Mouse (Mus musculus) intestine, embryonic 14.5 days (tissue): ENCODE data around the gene Shisal1. TPM values are rescaled to one million over a fixed set of nuclear protein-coding genes. Genes with fewer than 3 reads are reported as not detected.

Experiments used
- ATAC-seq: fragments of 200-750 bp; cut with Nextera tagmentation; replicated peaks from 2 replicates; pipeline ENCODE4 v1.8.0; 2017; ENCODE audit warnings: low read depth, moderate number of reproducible peaks, moderate TSS enrichment, moderate library complexity; ENCODE audit not compliant: low FRiP score, low TSS enrichment
- DNase-seq: peaks from one replicate; pipeline ENCODE4 v3.0.0-alpha.2; 2018; ENCODE audit warnings: low spot score
- H3K27ac ChIP-seq: fragments of 300-500 bp; sonication (generic); 2 replicates; pipeline ENCODE4 v1.5.1; 2014; ENCODE audit warnings: low read depth, mild to moderate bottlenecking, control low read depth
- H3K27me3 ChIP-seq: fragments of 300-500 bp; sonication (generic); replicated peaks from 2 replicates; pipeline ENCODE4 v1.6.1; 2014; ENCODE audit warnings: low read length, control low read depth; ENCODE audit not compliant: control insufficient read depth, insufficient read depth
- H3K36me3 ChIP-seq: fragments of 300-500 bp; sonication (generic); 2 replicates; pipeline ENCODE4 v1.6.1; 2014; ENCODE audit warnings: low read length, control low read depth; ENCODE audit not compliant: control insufficient read depth, insufficient read depth
- H3K4me1 ChIP-seq: fragments of 300-500 bp; sonication (generic); replicated peaks from 2 replicates; pipeline ENCODE4 v1.6.1; 2014; ENCODE audit warnings: low read length, control low read depth, mixed read lengths; ENCODE audit not compliant: control insufficient read depth, insufficient read depth
- H3K4me2 ChIP-seq: fragments of 300-500 bp; sonication (generic); 2 replicates; pipeline ENCODE4 v1.6.1; 2014; ENCODE audit warnings: low read length
- H3K4me3 ChIP-seq: fragments of 300-500 bp; sonication (generic); 2 replicates; pipeline ENCODE4 v1.5.1; 2014; ENCODE audit warnings: low read depth, low read length, control low read depth, mixed read lengths
- H3K9ac ChIP-seq: fragments of 300-500 bp; sonication (generic); 2 replicates; pipeline ENCODE4 v1.6.1; 2014; ENCODE audit warnings: mild to moderate bottlenecking, low read length
- H3K9me3 ChIP-seq: fragments of 300-500 bp; sonication (generic); 2 replicates; pipeline ENCODE4 v1.6.1; 2016; ENCODE audit warnings: low read length, control low read depth; ENCODE audit not compliant: control insufficient read depth
- WGBS: fragments of 180-500 bp; shearing (Covaris S2); extraction: QIAGEN DNeasy Blood & Tissue Kit; methylation state at CpG from one replicate; pipeline ENCODE4 v1.1.7; 2014; 5-methylcytosine and 5-hydroxymethylcytosine counted together
- polyA plus RNA-seq: library from polyadenylated mRNA; unstranded; fragments of >200 nt; fragmentation: Nextera tagmentation; extraction: Ambion mirVana; gene quantifications from 2 replicates; pipeline ENCODE4 v1.2.1, GENCODE M21; 2014

Shisal1 gene
- polyA plus RNA-seq, 1 experiment from 2014 or later: 2.6 TPM

DNA sequence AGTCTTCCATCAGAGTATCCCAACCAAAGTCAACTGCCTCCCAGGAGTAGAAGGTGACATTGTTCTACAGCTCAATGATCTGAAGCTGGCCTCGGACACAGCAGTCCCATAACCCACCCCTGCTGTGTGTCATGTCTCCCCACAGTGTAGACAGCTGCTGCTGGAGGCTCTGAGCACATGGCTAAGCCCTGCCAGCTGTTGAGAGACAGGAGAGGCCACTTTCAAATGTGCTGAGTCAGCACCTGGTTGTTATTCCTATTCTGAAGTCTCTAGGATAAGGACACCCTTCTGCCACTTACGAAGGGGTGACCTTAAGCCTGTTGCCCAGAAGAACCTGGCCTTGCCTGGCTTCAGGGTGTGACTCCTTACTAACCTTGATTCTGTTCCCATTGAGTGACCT, 14.5 kb upstream of the Shisal1 start:
- no peak overlapping the region for H3K27ac ChIP-seq
- DNase-seq: no peak
- no peak overlapping the region for H3K4me2 ChIP-seq
- no peak overlapping the region for H3K4me3 ChIP-seq
- H3K4me1 ChIP-seq: 0 out of 2 replicates have a peak, but pooled peaks cover 3% of the 10 kb centered on the region
- H3K9ac ChIP-seq: no peak overlapping the region
- 84% methylated on average over 2 of the region's 2 CpGs for WGBS
- no peak for ATAC-seq
- H3K9me3 ChIP-seq: no peaks in the 10 kb centered on the region
- no peaks in the 10 kb centered on the region for H3K36me3 ChIP-seq
- no peaks in the 10 kb centered on the region for H3K27me3 ChIP-seq

- no peak overlapping the region for H3K27ac ChIP-seq
- H3K4me3 ChIP-seq: no peak overlapping the region
- H3K4me1 ChIP-seq: no peaks in the 10 kb centered on the region
- ATAC-seq (no peak), DNase-seq (no peak)
- H3K36me3 ChIP-seq: no peaks in the 10 kb centered on the region
- 80% methylated on average over 6 of the region's 6 CpGs for WGBS
- no peak overlapping the region for H3K9ac ChIP-seq
- H3K27me3 ChIP-seq: no peaks in the 10 kb centered on the region
- H3K9me3 ChIP-seq: no peaks in the 10 kb centered on the region
- H3K4me2 ChIP-seq: no peak overlapping the region
These were observed 12.1 kb upstream of the Shisal1 start for GRCm38 (mm10) chr15:84458983-84459382.

DNA sequence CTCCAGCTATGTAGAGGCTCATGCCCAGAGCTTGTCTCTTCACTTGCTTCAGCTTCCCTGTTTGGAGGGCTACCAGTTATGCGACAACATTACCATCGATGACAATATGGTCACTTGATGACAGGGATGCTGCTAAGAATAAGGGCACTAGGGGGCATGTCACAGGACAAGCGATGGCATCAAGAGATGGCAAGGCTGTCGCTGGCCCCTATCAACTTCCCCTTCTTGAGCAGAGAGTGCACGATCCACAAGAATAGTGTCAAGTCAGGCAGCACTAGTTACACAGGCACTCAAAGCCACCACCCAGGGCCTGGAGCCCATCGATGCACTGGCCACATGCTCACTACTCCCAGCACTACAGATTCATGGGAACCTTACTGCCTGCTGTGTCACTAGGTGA, 8.4 kb upstream of the Shisal1 start:
- H3K9ac ChIP-seq: no peak overlapping the region
- DNase-seq: no peak
- 92% methylated on average over 6 of the region's 6 CpGs for WGBS
- no peak overlapping the region for H3K27ac ChIP-seq
- H3K4me2 ChIP-seq: no peak overlapping the region
- H3K27me3 ChIP-seq: no peaks in the 10 kb centered on the region
- no peak for ATAC-seq
- no peaks in the 10 kb centered on the region for H3K36me3 ChIP-seq
- peaks cover 7% of the 10 kb centered on the region; the same call in 1 of the 2 replicates for H3K4me1 ChIP-seq
- H3K9me3 ChIP-seq: no peaks in the 10 kb centered on the region
- no peak overlapping the region for H3K4me3 ChIP-seq

- H3K9ac ChIP-seq: no peak overlapping the region
- no peak overlapping the region for H3K27ac ChIP-seq
- no peaks in the 10 kb centered on the region for H3K9me3 ChIP-seq
- WGBS: 63% methylated on average over 2 of the region's 2 CpGs
- ATAC-seq (no peak), DNase-seq (no peak)
- peaks cover 8% of the 10 kb centered on the region; the same call in 1 of the 2 replicates for H3K4me1 ChIP-seq
- no peak overlapping the region for H3K4me2 ChIP-seq
- peaks cover 9% of the 10 kb centered on the region for H3K27me3 ChIP-seq
- H3K4me3 ChIP-seq: no peak overlapping the region
- no peaks in the 10 kb centered on the region for H3K36me3 ChIP-seq
These were observed 6.2 kb upstream of the Shisal1 start for GRCm38 (mm10) chr15:84453091-84453490.

GRCm38 (mm10) chr15:84450441-84451183, 3.7 kb upstream of the Shisal1 start:
- DNase-seq: peak; percentile 74
- H3K9ac ChIP-seq: no peak overlapping the region
- no peak overlapping the region for H3K27ac ChIP-seq
- H3K4me2 ChIP-seq: peak overlapping the region; percentile 42
- no peaks in the 10 kb centered on the region for H3K9me3 ChIP-seq
- H3K27me3 ChIP-seq: peaks cover 29% of the 10 kb centered on the region
- H3K36me3 ChIP-seq: no peaks in the 10 kb centered on the region
- WGBS: 1% methylated on average over 21 of the region's 21 CpGs
- H3K4me1 ChIP-seq: peaks cover 10% of the 10 kb centered on the region; the same call in 1 of the 2 replicates
- peak overlapping the region; percentile 8; the same call in 1 of the 2 replicates for H3K4me3 ChIP-seq
- ATAC-seq: peak; percentile 45; the same call in 1 of the 2 replicates

DNA sequence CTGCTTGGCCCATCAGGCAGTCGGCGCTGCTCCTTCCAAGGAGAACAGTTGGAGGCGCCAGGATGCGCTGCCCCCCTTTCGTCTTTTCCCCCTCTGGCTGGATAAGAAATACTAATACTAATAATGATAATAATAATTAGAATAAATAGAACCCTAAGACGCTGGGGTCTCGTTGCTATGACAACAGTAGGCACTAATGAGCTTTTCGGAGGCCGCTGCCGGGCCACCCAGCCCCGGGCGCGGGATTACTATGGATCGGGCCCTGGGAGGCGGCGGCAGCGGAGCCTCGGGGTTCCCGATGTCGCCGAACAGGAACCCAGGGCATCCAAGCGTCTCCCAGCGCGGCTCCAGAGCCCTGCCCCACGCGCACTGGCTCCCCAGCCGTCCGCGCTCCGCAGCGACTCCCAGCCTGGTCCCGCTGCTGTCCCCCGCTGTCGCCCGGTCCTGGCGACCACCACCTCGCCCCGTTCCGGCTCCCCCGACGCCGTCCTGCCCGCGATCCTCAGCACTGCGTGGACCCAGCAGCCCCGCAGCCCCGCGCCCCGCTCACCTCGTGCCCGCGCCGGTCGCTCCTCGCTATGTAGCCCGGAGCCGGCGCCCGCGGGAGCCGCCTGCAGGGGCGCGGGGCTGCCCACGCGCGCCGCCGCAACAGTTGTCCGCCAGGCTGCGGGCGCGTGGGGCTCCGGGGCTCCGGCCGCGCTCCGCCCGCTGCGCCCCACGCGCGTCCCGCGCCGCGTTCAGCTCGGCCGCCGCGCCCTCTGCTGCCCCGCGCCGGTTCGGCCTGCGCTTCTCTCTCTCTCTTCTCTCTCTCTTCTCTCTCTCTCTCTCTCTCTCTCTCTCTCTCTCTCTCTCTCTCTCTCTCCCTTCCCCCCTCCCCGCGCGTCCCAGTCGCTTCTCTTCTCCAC, 833 bp downstream of the Shisal1 start:
- Histone ChIP-seq H3K27ac (no peak overlapping the region), H3K4me1 (peaks cover 17% of the 10 kb centered on the region; the same call in 1 of the 2 replicates), H3K27me3 (peaks cover 45% of the 10 kb centered on the region), H3K36me3 (no peaks in the 10 kb centered on the region), H3K4me3 (peak overlapping the region; percentile 46), H3K9ac (peak overlapping the region; percentile 44), H3K9me3 (no peaks in the 10 kb centered on the region), H3K4me2 (peak overlapping the region; percentile 73)
- WGBS: under 1% methylated on average over 78 of the region's 99 CpGs
- 0 out of 2 replicates have a peak, but pooled peaks have one; percentile 40 for ATAC-seq
- DNase-seq: no peak

DNA sequence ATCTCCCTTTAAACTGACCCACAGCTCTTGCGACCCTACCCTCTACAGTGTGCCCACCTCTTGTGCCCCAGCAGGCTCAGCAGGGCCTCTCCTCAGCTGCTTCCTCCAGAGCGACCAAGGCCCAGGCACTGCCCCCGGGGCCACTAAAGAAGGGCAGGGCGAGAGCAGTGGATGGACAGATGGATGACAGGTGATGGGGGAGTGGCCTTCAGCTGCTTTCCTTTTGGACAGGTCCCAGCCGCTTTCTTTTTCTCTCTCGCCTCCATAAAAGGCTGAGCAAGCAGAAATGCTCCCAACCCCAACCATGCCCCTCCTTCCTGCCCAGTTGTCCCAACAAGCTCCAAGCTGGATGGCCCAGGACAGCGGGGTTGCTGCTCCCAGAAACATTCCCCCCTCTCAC, 2.7 kb downstream of the Shisal1 start:
- Histone ChIP-seq H3K27me3 (peaks cover 49% of the 10 kb centered on the region), H3K27ac (no peak overlapping the region), H3K4me2 (no peak overlapping the region), H3K4me1 (peaks cover 9% of the 10 kb centered on the region; the same call in 1 of the 2 replicates), H3K4me3 (no peak overlapping the region), H3K9ac (no peak overlapping the region), H3K9me3 (no peaks in the 10 kb centered on the region), H3K36me3 (no peaks in the 10 kb centered on the region)
- ATAC-seq (no peak), DNase-seq (no peak)
- WGBS: 24% methylated on average over 7 of the region's 7 CpGs

GRCm38 (mm10) chr15:84443631-84444030, 3.3 kb downstream of the Shisal1 start:
- ATAC-seq (no peak), DNase-seq (no peak)
- H3K9ac ChIP-seq: no peak overlapping the region
- H3K27me3 ChIP-seq: peaks cover 45% of the 10 kb centered on the region
- H3K4me3 ChIP-seq: no peak overlapping the region
- WGBS: 58% methylated on average over 10 of the region's 10 CpGs
- peaks cover 9% of the 10 kb centered on the region; the same call in 1 of the 2 replicates for H3K4me1 ChIP-seq
- H3K36me3 ChIP-seq: no peaks in the 10 kb centered on the region
- no peak overlapping the region for H3K4me2 ChIP-seq
- H3K9me3 ChIP-seq: no peaks in the 10 kb centered on the region
- no peak overlapping the region for H3K27ac ChIP-seq
